Mouse (Mus musculus) CH12.LX (cell line): Measurements from ENCODE around the gene Rilpl1. TPM values are rescaled to one million over a fixed set of nuclear protein-coding genes. Genes with fewer than 3 reads are reported as not detected.
A peak's percentile ranks its signal among the peaks of the same experiment; 100 is the strongest.

Experiments
- DNase-seq: peaks from one replicate; pipeline ENCODE4 v3.0.0-alpha.2; 2013; ENCODE audit errors: extremely low read depth
- H3K27ac ChIP-seq: 2 replicates; pipeline ENCODE4 v1.5.1; 2012; ENCODE audit warnings: low read depth, mild to moderate bottlenecking, control low read depth, moderate library complexity; ENCODE audit not compliant: insufficient read depth
- H3K27me3 ChIP-seq: replicated peaks from 2 replicates; pipeline ENCODE3; 2012; ENCODE audit warnings: inconsistent platforms
- H3K36me3 ChIP-seq, 2 experiments: replicated peaks in 1 of 2; 2 replicates each; pipeline versions ENCODE3 to v1.6.1; 2012; ENCODE audit warnings: inconsistent platforms in 1 of 2, low read length in 1 of 2, mild to moderate bottlenecking in 1 of 2, mixed read lengths in 1 of 2, moderate library complexity in 1 of 2; ENCODE audit not compliant: control insufficient read depth in 1 of 2, insufficient read depth in 1 of 2
- H3K4me1 ChIP-seq, 2 experiments: 2 replicates each; pipeline ENCODE4 v1.6.1; 2012; ENCODE audit warnings: inconsistent platforms in 1 of 2, moderate library complexity in 1 of 2; ENCODE audit not compliant: insufficient read depth in 2 of 2, control insufficient read depth in 1 of 2
- H3K4me2 ChIP-seq: 2 replicates; pipeline ENCODE4 v1.6.1; 2012; ENCODE audit warnings: low read depth, mild to moderate bottlenecking, control low read depth; ENCODE audit not compliant: poor library complexity, insufficient read depth, severe bottlenecking
- H3K4me3 ChIP-seq, 3 experiments: fragments of 150-350 bp in 1 of 3; sonication (generic) in 1 of 3; replicated peaks in 1 of 3; 2 replicates each; pipeline versions ENCODE3 to v1.5.1; 2011 to 2012; ENCODE audit warnings: low read depth in 2 of 3, low read length in 2 of 3, mild to moderate bottlenecking in 2 of 3, moderate library complexity in 2 of 3, control low read depth in 1 of 3, improper control_type of control experiment in 1 of 3, inconsistent platforms in 1 of 3, mixed read lengths in 1 of 3; ENCODE audit not compliant: poor library complexity in 1 of 3
- H3K79me2 ChIP-seq: replicated peaks from 2 replicates; pipeline ENCODE4 v1.6.1; 2012; ENCODE audit warnings: mild to moderate bottlenecking, moderate library complexity; ENCODE audit not compliant: control insufficient read depth, poor library complexity, insufficient read depth, severe bottlenecking; ENCODE audit errors: extremely low read depth
- H3K9ac ChIP-seq: 2 replicates; pipeline ENCODE4 v1.6.1; 2012; ENCODE audit warnings: low read depth, mild to moderate bottlenecking, control low read depth, moderate library complexity; ENCODE audit not compliant: insufficient read depth
- H3K9me3 ChIP-seq: replicated peaks from 2 replicates; pipeline ENCODE3; 2012; ENCODE audit warnings: low read length, inconsistent platforms, mixed read lengths
- CHD1 ChIP-seq: IDR thresholded peaks from 2 replicates; pipeline ENCODE4 v1.6.1; 2012; ENCODE audit warnings: low read depth, low read length, improper control_type of control experiment, inconsistent platforms
- CHD2 ChIP-seq: IDR thresholded peaks from 2 replicates; pipeline ENCODE4 v1.6.1; 2011; ENCODE audit warnings: low read length, improper control_type of control experiment
- CTCF ChIP-seq, 2 experiments: IDR thresholded peaks in 1 of 2; conservative IDR thresholded peaks in 1 of 2; 2 replicates each; pipeline ENCODE4 v1.5.1; 2011 to 2012; ENCODE audit warnings: low read depth in 2 of 2, low read length in 2 of 2, improper control_type of control experiment in 1 of 2, inconsistent platforms in 1 of 2, mild to moderate bottlenecking in 1 of 2, moderate library complexity in 1 of 2
- E2F4 ChIP-seq: IDR thresholded peaks from 2 replicates; pipeline ENCODE4 v1.6.1; 2011; ENCODE audit warnings: low read depth, low read length, improper control_type of control experiment; ENCODE audit not compliant: insufficient replicate concordance
- ELF1 ChIP-seq: IDR thresholded peaks from 2 replicates; pipeline ENCODE4 v1.6.1; 2014; ENCODE audit warnings: low read depth, mild to moderate bottlenecking, inconsistent platforms, low read length, improper control_type of control experiment
- EP300 ChIP-seq: IDR thresholded peaks from 2 replicates; pipeline ENCODE4 v1.6.1; 2011; ENCODE audit warnings: low read length, improper control_type of control experiment
- ETS1 ChIP-seq: conservative IDR thresholded peaks from 2 replicates; pipeline ENCODE4 v1.6.1; 2012; ENCODE audit warnings: low read depth, mild to moderate bottlenecking, inconsistent platforms, low read length, improper control_type of control experiment, moderate library complexity
- IRF4 ChIP-seq: IDR thresholded peaks from 2 replicates; pipeline ENCODE4 v1.6.1; 2014; ENCODE audit warnings: low read depth, mild to moderate bottlenecking, inconsistent platforms, low read length, improper control_type of control experiment
- MAX ChIP-seq: IDR thresholded peaks from 2 replicates; pipeline ENCODE4 v1.6.1; 2011; ENCODE audit warnings: low read length, improper control_type of control experiment
- MAZ ChIP-seq: IDR thresholded peaks from 2 replicates; pipeline ENCODE4 v1.6.1; 2012; ENCODE audit warnings: low read depth, mild to moderate bottlenecking, inconsistent platforms, low read length, improper control_type of control experiment, moderate library complexity
- MEF2A ChIP-seq: IDR thresholded peaks from 2 replicates; pipeline ENCODE4 v1.6.1; 2014; ENCODE audit warnings: low read depth, mild to moderate bottlenecking, inconsistent platforms, low read length, improper control_type of control experiment, borderline replicate concordance
- MXI1 ChIP-seq: IDR thresholded peaks from 2 replicates; pipeline ENCODE4 v1.6.1; 2011; ENCODE audit warnings: mild to moderate bottlenecking, low read depth, low read length, improper control_type of control experiment
- MYC ChIP-seq: IDR thresholded peaks from 2 replicates; pipeline ENCODE4 v1.6.1; 2011; ENCODE audit warnings: low read depth, mild to moderate bottlenecking, improper control_type of control experiment, low read length
- PAX5 ChIP-seq: IDR thresholded peaks from 2 replicates; pipeline ENCODE4 v1.6.1; 2012; ENCODE audit warnings: low read length, inconsistent platforms, mixed read lengths
- POLR2AphosphoS2 ChIP-seq: IDR thresholded peaks from 2 replicates; pipeline ENCODE4 v1.6.1; 2011; ENCODE audit warnings: low read depth, low read length, improper control_type of control experiment
- RCOR1 ChIP-seq: conservative IDR thresholded peaks from 2 replicates; pipeline ENCODE4 v1.6.1; 2012; ENCODE audit warnings: low read depth, mild to moderate bottlenecking, inconsistent platforms, low read length, improper control_type of control experiment
- SIN3A ChIP-seq: IDR thresholded peaks from 2 replicates; pipeline ENCODE4 v1.6.1; 2012; ENCODE audit warnings: low read length, improper control_type of control experiment, inconsistent platforms
- SMC3 ChIP-seq: IDR thresholded peaks from 2 replicates; pipeline ENCODE4 v1.6.1; 2011; ENCODE audit warnings: low read depth, low read length, improper control_type of control experiment
- TCF12 ChIP-seq: IDR thresholded peaks from 2 replicates; pipeline ENCODE4 v1.6.1; 2014; ENCODE audit warnings: low read depth, mild to moderate bottlenecking, inconsistent platforms, low read length, improper control_type of control experiment
- UBTF ChIP-seq: IDR thresholded peaks from 2 replicates; pipeline ENCODE4 v1.6.1; 2012; ENCODE audit warnings: low read depth, mild to moderate bottlenecking, inconsistent platforms, low read length, improper control_type of control experiment, moderate library complexity
- USF1 ChIP-seq: IDR thresholded peaks from 2 replicates; pipeline ENCODE4 v1.6.1; 2014; ENCODE audit warnings: low read depth, mild to moderate bottlenecking, inconsistent platforms, low read length, improper control_type of control experiment
- USF2 ChIP-seq: conservative IDR thresholded peaks from 2 replicates; pipeline ENCODE4 v1.6.1; 2011; ENCODE audit warnings: low read depth, low read length, improper control_type of control experiment
- ZC3H11A ChIP-seq: IDR thresholded peaks from 2 replicates; pipeline ENCODE4 v1.6.1; 2012; ENCODE audit warnings: low read depth, mild to moderate bottlenecking, inconsistent platforms, low read length, improper control_type of control experiment
- ZKSCAN1 ChIP-seq: IDR thresholded peaks from 2 replicates; pipeline ENCODE4 v1.6.1; 2012; ENCODE audit warnings: low read depth, inconsistent platforms, low read length, improper control_type of control experiment, borderline replicate concordance
- ZNF384 ChIP-seq: IDR thresholded peaks from 2 replicates; pipeline ENCODE4 v1.6.1; 2012; ENCODE audit warnings: low read depth, low read length, improper control_type of control experiment, inconsistent platforms
- dilution Hi-C: fragments of 300-500 bp; cut with MboI; formaldehyde crosslinking; loops from 2 replicates; pipeline ENCODE4 v1.14.3; 2020; ENCODE audit warnings: low sequenced_read_pairs; ENCODE audit not compliant: extremely low pct_unique_long_range_greater_than_20kb, extremely low pct_ligation_motif_present
- in situ Hi-C: fragments of 300-500 bp; cut with MboI; formaldehyde crosslinking; loops from 3 replicates; pipeline ENCODE4 v1.14.3; 2019; ENCODE audit warnings: low sequenced_read_pairs, low pct_ligation_motif_present, low pct_unique_long_range_greater_than_20kb, mixed read lengths
- polyA plus RNA-seq: library from polyadenylated mRNA; unstranded; fragments of >175 nt; gene quantifications from 2 replicates; pipeline ENCODE4 v1.2.1, GENCODE M21; 2012; ENCODE audit warnings: low read depth; ENCODE audit not compliant: insufficient read length
- total RNA-seq, 2 experiments: library from RNA; depleted of rRNA; stranded (reverse); fragments of 300-350 nt in 1 of 2; fragments of >200 nt in 1 of 2; gene quantifications; 2 replicates each; pipeline ENCODE4 v1.2.3; 2012 to 2014

Rilpl1 gene
- total and polyA plus RNA-seq, 3 experiments: 3.1 to 5.7 (median 5.4) TPM

DNA sequence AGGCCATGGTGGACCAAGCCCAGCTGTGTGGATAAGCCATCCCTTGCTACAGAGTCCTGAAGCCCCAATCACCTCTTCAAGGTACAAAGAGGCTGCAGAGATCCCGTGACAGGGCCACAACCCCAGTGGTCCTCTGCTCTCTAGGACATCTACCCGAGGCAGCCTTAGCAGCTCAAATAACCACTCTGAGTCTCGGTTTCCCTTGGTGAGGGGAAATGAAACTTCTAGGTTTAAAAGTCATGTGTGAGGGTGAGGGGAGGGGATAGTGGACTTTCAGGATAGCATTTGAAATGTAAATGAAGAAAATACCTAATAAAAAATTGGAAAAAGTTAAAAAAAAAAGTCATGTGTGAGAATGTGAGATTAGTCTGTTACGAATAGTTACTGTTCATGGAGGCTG lies 9.6 kb downstream of the Rilpl1 start (continued):
- no peak for TF ChIP-seq CHD1
- no peak for TF ChIP-seq MYC
- TF ChIP-seq MEF2A: 0 out of 2 replicates have a peak, but pooled peaks have one; percentile 51
- 0 out of 2 replicates have a peak, but pooled peaks have one; percentile 37 for TF ChIP-seq MAX
- TF ChIP-seq EP300: peak; percentile 82
- TF ChIP-seq MXI1: 0 out of 2 replicates have a peak, but pooled peaks have one; percentile 29
- no peak for TF ChIP-seq ELF1
- TF ChIP-seq PAX5: no peak

DNA sequence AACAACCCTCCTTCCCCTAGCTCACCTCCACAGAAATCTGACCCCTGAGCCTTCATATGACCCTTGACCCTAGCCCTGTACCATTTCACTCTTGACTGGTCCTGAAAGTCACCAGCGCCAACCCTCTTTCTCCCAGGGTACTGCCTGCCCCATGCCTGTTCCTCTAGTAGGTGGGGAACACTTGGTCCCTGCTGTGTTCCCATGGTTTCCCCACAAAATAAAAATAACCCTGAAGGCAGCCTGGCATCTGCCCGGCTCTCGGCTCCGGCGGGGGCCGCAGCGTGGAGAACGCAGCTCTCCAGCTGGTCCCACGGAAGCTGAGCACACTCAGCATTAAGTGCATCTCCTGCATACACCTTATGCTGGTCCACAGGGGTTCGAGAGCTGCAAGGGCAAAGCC lies 12.5 kb downstream of the Rilpl1 start:
- DNase-seq: no peak
- H3K27me3 ChIP-seq: no peaks in the 10 kb centered on the region
- no peak overlapping the region for H3K4me3 ChIP-seq
- no peaks in the 10 kb centered on the region for H3K79me2 ChIP-seq
- H3K27ac ChIP-seq: no peak overlapping the region
- in situ Hi-C loops (no loop called here), dilution Hi-C loops (no loop called here)
- H3K9ac ChIP-seq: no peak overlapping the region
- peaks cover 5 to 17% of the 10 kb centered on the region in 2 experiments for H3K36me3 ChIP-seq
- peaks cover 4% of the 10 kb centered on the region for H3K9me3 ChIP-seq
- TF ChIP-seq IRF4 (no peak), MXI1 (no peak), POLR2AphosphoS2 (no peak)
- H3K4me1 ChIP-seq: peaks cover 14 to 23% of the 10 kb centered on the region in 2 experiments
- H3K4me2 ChIP-seq: no peak overlapping the region

- in situ Hi-C loops (no loop called here), dilution Hi-C loops (no loop called here)
- Histone ChIP-seq H3K4me2 (no peak overlapping the region), H3K36me3 (peaks cover 5 to 28% of the 10 kb centered on the region in 2 experiments), H3K27ac (no peak overlapping the region), H3K9me3 (peaks cover 4% of the 10 kb centered on the region), H3K4me1 (peaks cover 7 to 14% of the 10 kb centered on the region in 2 experiments), H3K79me2 (no peaks in the 10 kb centered on the region), H3K9ac (no peak overlapping the region), H3K4me3 (no peak overlapping the region), H3K27me3 (no peaks in the 10 kb centered on the region)
- TF ChIP-seq IRF4: no peak
- TF ChIP-seq USF1: no peak
- no peak for TF ChIP-seq CTCF (conservative IDR thresholded peaks at IDR 0.05 in 1 of 2, IDR thresholded peaks at IDR 0.05 in 1 of 2; ENCODE audit: low read depth in 2 of 2, low read length in 2 of 2)
- TF ChIP-seq RCOR1: no peak
- no peak for TF ChIP-seq ZC3H11A
- TF ChIP-seq UBTF: no peak
- TF ChIP-seq CHD2: no peak
- TF ChIP-seq ETS1: no peak
- TF ChIP-seq TCF12: no peak
- TF ChIP-seq SIN3A: no peak
- no peak for TF ChIP-seq MYC
- no peak for TF ChIP-seq SMC3
- TF ChIP-seq ELF1: no peak
- no peak for TF ChIP-seq E2F4
- no peak for TF ChIP-seq ZKSCAN1
- no peak for TF ChIP-seq CHD1
- no peak for TF ChIP-seq MAZ
- TF ChIP-seq ZNF384: no peak
- TF ChIP-seq USF2: no peak
- DNase-seq: no peak
These were observed 15.4 kb downstream of the Rilpl1 start for GRCm38 (mm10) chr5:124515789-124516188.
